Mouse (Mus musculus) midbrain, postnatal 0 days (tissue): ENCODE results near the gene Dmd. TPM values are rescaled to one million over a fixed set of nuclear protein-coding genes. Genes with fewer than 3 reads are reported as not detected.
A peak's percentile ranks its signal among the peaks of the same experiment; 100 is the strongest.

ENCODE experiments used
- ATAC-seq: fragments of 200-750 bp; cut with Nextera tagmentation; 2 replicates; pipeline ENCODE4 v1.8.0; 2017; ENCODE audit warnings: moderate number of reproducible peaks, mild to moderate bottlenecking, moderate TSS enrichment, moderate library complexity; ENCODE audit not compliant: low FRiP score
- DNase-seq: peaks from one replicate; pipeline ENCODE4 v3.0.0-alpha.2; 2015; ENCODE audit warnings: low spot score
- H3K27ac ChIP-seq: fragments of 300-500 bp; sonication (generic); 2 replicates; pipeline ENCODE4 v1.5.1; 2014; ENCODE audit warnings: low read depth, mild to moderate bottlenecking, low read length, mixed read lengths
- H3K27me3 ChIP-seq: fragments of 300-500 bp; sonication (generic); 2 replicates; pipeline ENCODE4 v1.6.1; 2014; ENCODE audit warnings: low read length, control low read depth, mixed read lengths; ENCODE audit not compliant: insufficient read depth
- H3K36me3 ChIP-seq: fragments of 300-500 bp; sonication (generic); 2 replicates; pipeline ENCODE4 v1.6.1; 2014; ENCODE audit warnings: low read length, control low read depth, mixed read lengths; ENCODE audit not compliant: insufficient read depth
- H3K4me1 ChIP-seq: fragments of 300-500 bp; sonication (generic); 2 replicates; pipeline ENCODE4 v1.6.1; 2014; ENCODE audit warnings: mild to moderate bottlenecking, control low read depth, antibody characterized with exemption, low read length, mixed read lengths; ENCODE audit not compliant: insufficient read depth
- H3K4me2 ChIP-seq: fragments of 300-500 bp; sonication (generic); 2 replicates; pipeline ENCODE4 v1.6.1; 2014; ENCODE audit warnings: low read depth, mild to moderate bottlenecking, low read length, mixed read lengths; ENCODE audit not compliant: poor library complexity, severe bottlenecking
- H3K4me3 ChIP-seq: fragments of 300-500 bp; sonication (generic); 2 replicates; pipeline ENCODE4 v1.5.1; 2014; ENCODE audit warnings: low read depth, mild to moderate bottlenecking, low read length, moderate library complexity
- H3K9ac ChIP-seq: fragments of 300-500 bp; sonication (generic); replicated peaks from 2 replicates; pipeline ENCODE4 v1.6.1; 2014; ENCODE audit warnings: mild to moderate bottlenecking, low read length, moderate library complexity, mixed read lengths; ENCODE audit not compliant: poor library complexity, severe bottlenecking
- H3K9me3 ChIP-seq: fragments of 300-500 bp; sonication (generic); 2 replicates; pipeline ENCODE4 v1.6.1; 2016; ENCODE audit warnings: low read length, control low read depth
- CTCF ChIP-seq: IDR thresholded peaks from 2 replicates; pipeline ENCODE4 v1.5.1; 2016; ENCODE audit warnings: antibody characterized with exemption, mild to moderate bottlenecking
- WGBS: fragments of 180-500 bp; shearing (Covaris S2); extraction: QIAGEN DNeasy Blood & Tissue Kit; methylation state at CpG from one replicate; pipeline ENCODE4 v1.1.7; 2014; 5-methylcytosine and 5-hydroxymethylcytosine counted together
- polyA plus RNA-seq: library from polyadenylated mRNA; unstranded; fragments of >200 nt; fragmentation: Nextera tagmentation; extraction: Ambion mirVana; gene quantifications from 2 replicates; pipeline ENCODE4 v1.2.1, GENCODE M21; 2015
- total RNA-seq: library from RNA; depleted of rRNA; stranded (reverse); fragments of >200 nt; gene quantifications from 2 replicates; pipeline ENCODE4 v1.2.3, GENCODE M21; 2014

The Dmd gene
- total and polyA plus RNA-seq, 2 experiments from 2014 or later, result 22.6 to 55.6 TPM

DNA sequence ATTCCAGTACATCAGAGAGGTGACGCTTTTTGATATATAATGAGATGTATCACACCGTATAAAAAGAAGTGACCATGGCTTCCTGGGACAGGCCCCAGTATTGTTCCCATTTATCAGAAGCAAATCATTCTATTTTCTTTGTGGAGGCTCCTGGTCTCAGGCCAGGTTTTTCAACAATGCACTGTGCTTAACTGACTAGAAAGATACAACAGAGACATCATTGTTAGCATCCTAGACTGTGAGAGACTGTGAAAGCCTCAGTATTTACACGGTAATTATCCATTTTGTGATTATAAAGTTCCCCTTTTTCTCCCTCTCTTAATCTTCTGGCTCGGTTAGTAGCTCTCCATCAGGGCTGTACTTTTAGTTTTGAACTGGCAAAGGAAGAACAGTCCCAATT is 1487.9 kb downstream of the Dmd start:
- WGBS, result 36% methylated on average over 4 of the region's 4 CpGs
- Histone ChIP-seq H3K27ac (no peak overlapping the region), H3K27me3 (no peaks in the 10 kb centered on the region), H3K4me2 (no peak overlapping the region), H3K4me3 (no peak overlapping the region), H3K4me1 (no peaks in the 10 kb centered on the region), H3K9me3 (no peaks in the 10 kb centered on the region), H3K9ac (no peak overlapping the region), H3K36me3 (no peaks in the 10 kb centered on the region)
- TF ChIP-seq CTCF, result no peak
- DNase-seq (peak; percentile 2), ATAC-seq (no peak)

DNA sequence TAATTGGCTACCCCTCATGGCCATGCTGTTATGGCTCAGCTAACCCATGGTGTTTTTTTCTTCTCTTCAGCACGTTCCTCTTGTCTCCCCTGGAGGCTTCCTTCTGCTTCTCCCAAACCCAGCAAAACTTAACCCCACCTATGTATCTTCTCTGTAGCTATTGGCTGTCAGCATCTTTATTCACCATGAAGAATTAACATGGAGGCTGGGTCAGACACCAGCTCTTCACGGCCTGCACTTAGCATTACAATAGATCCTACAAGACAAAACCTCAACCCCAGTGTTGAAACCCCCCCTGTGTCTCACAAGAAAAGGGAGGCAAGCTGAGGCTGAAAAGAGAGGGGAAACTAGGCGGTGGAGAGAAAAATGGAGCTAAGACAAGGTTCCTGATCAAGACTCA is 1494.3 kb downstream of the Dmd start:
- Histone ChIP-seq H3K4me1 (no peaks in the 10 kb centered on the region), H3K9me3 (no peaks in the 10 kb centered on the region), H3K27me3 (no peaks in the 10 kb centered on the region), H3K36me3 (no peaks in the 10 kb centered on the region), H3K9ac (no peak overlapping the region), H3K27ac (no peak overlapping the region), H3K4me3 (no peak overlapping the region), H3K4me2 (no peak overlapping the region)
- DNase-seq (no peak), ATAC-seq (no peak)
- 29% methylated on average over 3 of the region's 3 CpGs for WGBS
- no peak for TF ChIP-seq CTCF

DNA sequence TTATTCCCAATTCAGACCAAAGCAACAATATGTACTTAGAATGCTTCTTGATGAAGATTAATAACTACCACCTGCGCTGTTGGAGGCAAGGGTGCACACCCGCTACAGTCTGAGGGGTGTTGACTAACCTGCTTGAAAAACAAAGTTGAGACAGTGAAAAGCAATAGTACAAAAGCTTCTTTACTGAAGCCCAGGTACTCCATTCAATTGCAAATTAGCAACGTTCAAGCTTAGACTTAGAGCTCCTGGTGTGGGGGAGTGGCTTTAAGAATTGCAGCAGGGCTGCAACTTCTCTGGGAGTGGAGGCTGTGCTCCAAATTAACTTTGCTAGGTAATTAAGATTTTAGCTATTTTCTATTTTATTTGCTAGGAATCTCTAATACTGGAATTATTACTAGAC is 1495.3 kb downstream of the Dmd start:
- no peaks in the 10 kb centered on the region for H3K36me3 ChIP-seq
- H3K27ac ChIP-seq, result no peak overlapping the region
- no peak overlapping the region for H3K4me2 ChIP-seq
- no peaks in the 10 kb centered on the region for H3K27me3 ChIP-seq
- WGBS, result 29% methylated on average over 3 of the region's 3 CpGs
- H3K4me1 ChIP-seq, result no peaks in the 10 kb centered on the region
- DNase-seq (no peak), ATAC-seq (no peak)
- no peak for TF ChIP-seq CTCF
- no peaks in the 10 kb centered on the region for H3K9me3 ChIP-seq
- no peak overlapping the region for H3K4me3 ChIP-seq
- no peak overlapping the region for H3K9ac ChIP-seq

DNA sequence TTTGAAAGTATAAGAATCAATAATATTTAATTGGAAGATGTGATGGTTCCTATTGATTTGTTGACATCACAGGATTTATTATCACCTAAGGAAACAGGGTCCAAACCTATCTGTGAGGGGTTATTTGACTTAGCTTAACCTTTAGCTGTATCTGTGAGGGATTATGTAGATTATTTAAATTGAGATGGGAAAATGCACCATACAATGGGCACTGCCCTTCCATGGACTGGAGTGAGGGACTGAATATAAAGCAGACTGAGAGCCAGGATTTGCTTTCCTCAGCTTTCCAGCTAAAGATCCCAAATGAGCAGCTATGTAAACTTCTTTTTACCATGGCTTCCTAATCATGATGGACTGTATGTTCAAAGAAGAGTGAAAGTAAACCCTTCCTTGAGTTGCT is 1496.0 kb downstream of the Dmd start:
- no peak for TF ChIP-seq CTCF
- Histone ChIP-seq H3K36me3 (no peaks in the 10 kb centered on the region), H3K4me3 (no peak overlapping the region), H3K27ac (no peak overlapping the region), H3K4me1 (no peaks in the 10 kb centered on the region), H3K9ac (no peak overlapping the region), H3K4me2 (no peak overlapping the region), H3K27me3 (no peaks in the 10 kb centered on the region), H3K9me3 (no peaks in the 10 kb centered on the region)
- DNase-seq, result no peak
- ATAC-seq, result no peak

- DNase-seq, result no peak
- no peak overlapping the region for H3K4me3 ChIP-seq
Measured at GRCm38 (mm10) chrX:84454473-84454872, 1505.8 kb downstream of the Dmd start.

GRCm38 (mm10) chrX:84514650-84515366 is 1566.1 kb downstream of the Dmd start:
- Histone ChIP-seq H3K4me2 (no peak overlapping the region), H3K9me3 (no peaks in the 10 kb centered on the region), H3K36me3 (no peaks in the 10 kb centered on the region), H3K27ac (no peak overlapping the region), H3K4me3 (no peak overlapping the region), H3K27me3 (no peaks in the 10 kb centered on the region), H3K4me1 (no peaks in the 10 kb centered on the region), H3K9ac (no peak overlapping the region)
- 60% methylated on average over 3 of the region's 3 CpGs for WGBS
- DNase-seq, result peak; percentile 13
- no peak for ATAC-seq
- no peak for TF ChIP-seq CTCF

More at GRCm38 (mm10) chrX:84454473-84454872, 1505.8 kb downstream of the Dmd start:
- Histone ChIP-seq H3K9me3 (no peaks in the 10 kb centered on the region), H3K4me2 (no peak overlapping the region), H3K36me3 (no peaks in the 10 kb centered on the region), H3K27ac (no peak overlapping the region), H3K27me3 (no peaks in the 10 kb centered on the region), H3K9ac (no peak overlapping the region), H3K4me1 (no peaks in the 10 kb centered on the region)
- WGBS, result 82% methylated on average over 1 of the region's 1 CpGs
- ATAC-seq, result no peak
- peak; percentile 45 for TF ChIP-seq CTCF
